Mouse (Mus musculus) heart, adult 18-20 months (tissue): Measurements from ENCODE around the gene Sobp. TPM values are rescaled to one million over a fixed set of nuclear protein-coding genes. Genes with fewer than 3 reads are reported as not detected.

Source experiments
- DNase-seq, 2 experiments: peaks; one replicate each; pipeline ENCODE4 v3.0.0; 2021 to 2022; ENCODE audit warnings: mixed read lengths in 1 of 2
- long read RNA-seq, 2 experiments: library from polyadenylated mRNA; stranded (forward); transcript quantifications; one replicate each; pipeline ENCODE4 v2.0.0; 2021
- total RNA-seq, 2 experiments: library from RNA; stranded (reverse); gene quantifications; 2 replicates each; pipeline ENCODE4 v1.2.3; 2021

Sobp gene
- 10 to 100 TPM; 12.3 to 15.4 TPM for total RNA-seq
- long read RNA-seq, experiment 1, partial matches to known transcripts, result 0 of 2 reads
- long read RNA-seq, experiment 1, other reads (novel, unspliced or antisense), result 2 of 2 reads
- long read RNA-seq, experiment 2, full-length matches to known transcripts, result 1 of 5 reads
- long read RNA-seq, experiment 2, partial matches to known transcripts, result 1 of 5 reads
- long read RNA-seq, experiment 2, other reads (novel, unspliced or antisense), result 3 of 5 reads

DNA sequence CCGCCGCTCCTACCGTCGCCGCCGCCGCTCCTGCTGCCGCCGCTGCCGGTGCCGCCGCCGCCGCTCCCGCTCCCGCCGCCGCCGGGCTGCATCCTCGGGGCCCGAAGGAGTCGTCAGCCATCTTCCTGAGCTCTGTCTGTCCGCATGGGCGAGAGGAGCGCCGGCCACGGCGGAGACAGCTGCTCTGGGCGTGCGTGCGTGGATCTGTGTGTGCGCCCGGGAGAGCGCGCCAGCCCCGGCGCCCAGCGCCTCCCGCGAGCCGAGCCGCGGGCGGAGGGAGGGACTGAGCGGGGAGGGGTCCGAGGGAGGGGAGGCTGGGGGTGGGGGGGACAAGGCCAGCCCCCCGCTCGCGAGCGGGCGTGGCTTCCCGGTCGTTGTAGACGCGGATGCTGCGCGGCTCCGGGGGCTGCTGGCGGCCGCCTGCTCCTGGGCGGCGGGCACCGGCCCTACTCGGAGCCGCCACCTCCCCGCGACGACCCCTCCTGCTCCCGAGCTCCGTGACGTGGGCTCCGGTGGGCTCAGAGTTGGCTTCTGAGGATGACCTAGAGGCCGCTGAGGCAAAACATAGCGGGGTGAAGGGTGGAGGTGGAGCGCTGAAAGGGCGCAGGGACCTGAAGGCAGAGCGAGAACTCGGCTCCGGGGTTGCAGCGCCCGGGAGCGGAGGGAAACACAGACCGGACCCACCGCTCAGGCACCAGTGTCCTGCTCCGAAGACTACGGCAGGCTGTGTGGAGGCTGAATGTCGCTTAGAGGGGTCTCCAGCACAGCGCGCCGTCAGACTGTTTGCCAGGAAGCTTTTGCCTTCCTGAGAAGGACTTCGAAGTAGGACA is at the start of gene Sobp, which contains the start of gene 9030612E09Rik:
TSS of gene Sobp (minus strand) at position 205 of the 830 bp plus-strand sequence.
TSS of gene 9030612E09Rik (plus strand) at position 379 of the 830 bp plus-strand sequence.
- DNase-seq, result peak; percentile 75 to 77

GRCm38 (mm10) chr10:43223391-43223790 is 49.1 kb upstream of the Sobp start:
- no peak for DNase-seq

GRCm38 (mm10) chr10:43221659-43222058 is 47.3 kb upstream of the Sobp start:
- no peak for DNase-seq

DNA sequence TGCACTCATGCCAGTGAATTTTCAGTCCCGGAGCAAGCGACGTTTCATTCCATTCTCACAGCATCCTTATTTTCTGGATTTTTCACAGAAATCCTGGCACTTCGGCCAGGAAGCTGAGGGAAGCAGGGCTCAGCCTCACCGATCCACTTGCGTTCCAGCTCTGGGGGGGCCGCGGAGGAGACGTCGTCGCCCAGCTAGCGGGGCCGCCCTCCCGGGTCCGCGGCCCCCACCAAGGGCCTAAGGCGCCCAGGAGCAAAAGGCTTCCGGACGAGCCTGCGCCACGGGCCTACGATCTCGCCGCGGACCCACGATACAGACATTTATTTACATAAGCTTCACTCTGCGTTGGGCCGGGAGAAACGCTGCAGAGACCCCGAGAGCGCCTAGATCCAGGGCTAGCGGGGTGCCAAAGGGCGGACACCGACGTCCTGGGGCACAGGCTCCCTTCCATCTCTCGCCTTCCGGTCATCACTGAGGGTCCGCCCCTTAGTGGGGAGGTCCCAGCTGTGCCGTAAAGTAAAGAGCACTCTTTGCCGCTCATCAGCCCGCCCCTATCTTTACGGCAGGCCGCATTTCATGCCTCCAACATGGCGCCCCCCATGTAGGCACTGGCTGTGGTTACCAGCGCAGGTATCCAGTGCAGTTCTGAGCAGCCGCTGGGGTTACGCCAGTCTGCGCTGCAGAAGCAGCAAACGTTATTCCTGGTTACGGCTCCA is 46.7 kb upstream of the Sobp start, which contains the start of gene Pdss2:
TSS of gene Pdss2 (plus strand) at position 577 of the 716 bp plus-strand sequence.
- peak; percentile 97 to 98 for DNase-seq

- peak; percentile 2 to 39 for DNase-seq
Measured at GRCm38 (mm10) chr10:43220479-43220878, 46.1 kb upstream of the Sobp start.

- no peak for DNase-seq
Measured at GRCm38 (mm10) chr10:43217361-43217900, 43.1 kb upstream of the Sobp start.

GRCm38 (mm10) chr10:43211866-43212265 is 37.5 kb upstream of the Sobp start:
- peak; percentile 20 to 54 for DNase-seq

DNA sequence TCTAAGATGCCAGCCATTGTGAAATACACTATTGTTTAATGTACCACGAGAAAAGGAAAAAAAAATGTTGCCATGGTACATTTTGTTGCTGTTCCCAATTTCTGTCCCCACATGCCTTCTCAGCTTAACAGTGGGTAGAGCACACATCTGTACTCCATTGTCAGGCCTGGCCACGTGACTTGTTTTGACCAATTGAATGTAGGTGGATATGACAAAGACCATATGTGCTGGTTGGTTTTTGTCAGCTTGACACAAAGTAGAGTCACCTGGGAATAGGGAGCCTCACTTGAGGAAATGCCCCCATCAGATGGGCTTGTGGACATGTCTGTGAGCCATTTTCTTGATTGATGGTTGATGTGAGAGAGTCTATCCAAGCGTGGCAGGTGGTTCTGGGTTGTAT is 29.5 kb upstream of the Sobp start:
- no peak for DNase-seq

- DNase-seq, result no peak
Measured at GRCm38 (mm10) chr10:43200206-43200605, 25.9 kb upstream of the Sobp start.

DNA sequence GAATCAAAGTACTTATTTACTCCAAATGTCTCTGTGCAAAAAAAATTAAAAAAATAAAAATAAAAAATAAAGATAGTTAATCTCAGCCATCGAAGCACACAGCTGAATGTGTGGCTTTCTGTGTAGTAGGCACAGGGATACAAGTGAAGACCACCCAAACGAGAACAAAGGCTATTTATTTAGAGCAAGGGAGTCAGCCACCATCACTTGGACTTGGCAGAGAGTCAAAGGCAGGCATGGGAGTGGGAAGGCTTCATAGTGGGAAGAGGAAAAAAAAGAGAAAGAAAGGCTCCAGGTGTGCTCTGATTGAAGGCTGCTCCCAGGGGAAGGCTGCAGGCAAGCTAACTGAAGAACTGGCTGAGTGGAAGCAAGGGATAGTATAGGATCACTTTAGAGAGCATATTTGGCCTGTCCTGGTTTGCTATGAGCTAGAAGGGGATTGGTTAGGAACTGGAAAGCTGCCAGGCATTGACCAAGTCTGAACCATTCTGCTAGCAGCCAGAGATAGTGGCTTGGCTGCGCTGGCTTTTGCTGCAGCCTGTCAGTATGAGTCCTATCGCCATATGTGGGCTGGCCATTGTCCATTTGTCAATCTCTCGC is 6.1 kb upstream of the Sobp start:
- peak in 1 of 2 experiments; percentile 18 for DNase-seq

GRCm38 (mm10) chr10:43175156-43175601 is 849 bp upstream of the Sobp start:
- DNase-seq, result no peak

- peak; percentile 21 to 55 for DNase-seq
Measured at GRCm38 (mm10) chr10:43173828-43174325, 453 bp downstream of the Sobp start.

GRCm38 (mm10) chr10:43173141-43173827 is 1.0 kb downstream of the Sobp start:
- DNase-seq, result peak; percentile 83 to 86

DNA sequence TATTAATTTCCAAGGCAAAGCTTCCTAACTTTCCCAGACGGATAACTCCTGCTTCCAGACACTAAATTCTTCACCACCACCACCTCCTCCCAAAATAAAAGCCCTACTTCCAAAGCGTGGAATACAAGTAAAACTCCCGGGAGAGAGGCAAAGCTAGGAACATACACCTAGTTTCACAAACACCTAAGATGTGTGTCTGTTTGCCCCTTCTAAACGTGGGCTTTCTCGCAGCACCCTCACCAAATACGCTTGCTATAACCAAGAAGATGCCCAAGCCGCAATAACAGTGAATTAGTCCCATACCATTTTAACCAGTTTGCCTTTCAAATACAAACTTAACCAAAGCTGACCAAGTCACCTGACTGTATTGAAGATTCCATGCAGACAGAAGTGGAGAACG is 1.8 kb downstream of the Sobp start:
- DNase-seq, result peak in 1 of 2 experiments; percentile 51

GRCm38 (mm10) chr10:43172066-43172465 is 2.3 kb downstream of the Sobp start:
- DNase-seq, result peak in 1 of 2 experiments; percentile 49

GRCm38 (mm10) chr10:43171106-43171505 is 3.2 kb downstream of the Sobp start:
- peak; percentile 39 to 62 for DNase-seq

GRCm38 (mm10) chr10:43168847-43169246 is 5.5 kb downstream of the Sobp start:
- peak in 1 of 2 experiments; percentile 42 for DNase-seq

DNA sequence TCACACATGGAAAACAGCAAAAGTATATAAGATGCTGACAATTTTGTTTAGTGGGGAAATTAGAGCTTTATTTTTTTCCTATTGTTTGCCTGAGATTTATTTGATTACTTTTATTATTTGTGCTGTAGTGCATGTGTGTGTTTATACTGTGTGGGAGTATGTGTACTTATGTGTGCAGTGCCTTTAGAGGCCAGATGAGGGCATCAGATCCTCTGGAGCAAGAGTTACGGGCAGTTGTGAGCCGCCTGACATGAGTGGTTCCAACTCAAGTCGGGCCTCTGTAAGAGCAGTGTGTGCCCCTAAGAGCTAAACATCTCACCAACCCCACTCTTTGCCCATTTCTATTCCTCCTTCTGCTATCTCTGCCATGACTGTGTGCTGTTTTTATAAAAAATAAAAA is 7.5 kb downstream of the Sobp start:
- no peak for DNase-seq

DNA sequence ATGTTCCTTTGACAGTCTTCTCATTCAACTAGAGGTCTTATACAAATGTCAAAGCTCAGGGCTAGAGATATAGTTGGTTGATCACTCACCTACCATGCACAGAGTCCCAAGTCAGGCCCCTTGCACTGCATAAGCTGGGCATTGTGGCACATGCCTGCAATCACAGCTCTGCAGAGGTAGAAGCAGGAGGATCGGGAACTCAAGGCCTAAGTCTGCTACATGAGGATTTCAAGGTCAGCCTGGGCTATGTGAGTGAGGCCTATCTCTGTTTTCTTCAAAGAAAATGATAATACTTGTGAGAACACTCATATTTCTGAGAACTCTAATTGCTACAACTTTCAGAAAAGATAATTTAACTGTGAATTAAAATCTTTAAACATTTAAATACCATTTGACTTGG is 8.2 kb downstream of the Sobp start:
- DNase-seq, result no peak

GRCm38 (mm10) chr10:43164406-43164805 is 9.9 kb downstream of the Sobp start:
- peak; percentile 22 to 32 for DNase-seq

DNA sequence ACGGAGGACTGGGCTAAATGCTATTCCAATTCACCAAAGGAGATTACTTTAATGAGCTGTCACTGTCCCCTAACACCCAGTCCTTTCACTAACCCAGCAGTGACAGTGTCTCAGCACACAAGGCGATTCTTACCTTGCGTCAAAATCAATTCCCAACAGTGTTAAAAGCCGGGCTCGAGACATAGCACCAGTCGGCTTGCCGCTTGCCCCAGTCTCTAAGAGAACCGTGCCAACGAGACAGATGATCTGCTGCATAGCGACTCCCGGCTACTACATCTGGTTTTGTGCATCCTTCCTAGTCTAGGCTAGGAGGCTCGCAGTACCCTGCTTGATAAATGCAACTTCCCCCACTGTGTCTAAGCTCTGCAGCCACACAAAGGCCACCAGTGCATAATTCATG is 12.0 kb downstream of the Sobp start:
- DNase-seq, result no peak
